Mouse (Mus musculus): Measurements from ENCODE around the gene Sytl1.

The Sytl1 gene

GRCm38 (mm10) chr4:133278482-133278881 lies 15.6 kb upstream of the Sytl1 start:
- in situ Hi-C loops (cut with MboI, MseI) = no loop called here

- in situ Hi-C loops (cut with MboI, MseI) = no loop called here
Observed at GRCm38 (mm10) chr4:133278067-133278466, 15.2 kb upstream of the Sytl1 start.

- in situ Hi-C loops (cut with MboI, MseI) = no loop called here
Observed at GRCm38 (mm10) chr4:133277104-133278026, 14.5 kb upstream of the Sytl1 start, which contains the start of gene Tmem222. Tmem222 (minus strand) TSS chr4:133277792.

GRCm38 (mm10) chr4:133270929-133271328 lies 8.0 kb upstream of the Sytl1 start:
- in situ Hi-C loops (cut with MboI, MseI) = no loop called here

GRCm38 (mm10) chr4:133269596-133269995 lies 6.7 kb upstream of the Sytl1 start:
- in situ Hi-C loops (cut with MboI, MseI) = no loop called here

GRCm38 (mm10) chr4:133268931-133269330 lies 6.0 kb upstream of the Sytl1 start:
- in situ Hi-C loops (cut with MboI, MseI) = no loop called here

GRCm38 (mm10) chr4:133266248-133266880 lies 3.5 kb upstream of the Sytl1 start:
- in situ Hi-C loops (cut with MboI, MseI) = no loop called here

GRCm38 (mm10) chr4:133265759-133266158 lies 2.8 kb upstream of the Sytl1 start:
- in situ Hi-C loops (cut with MboI, MseI) = no loop called here

- in situ Hi-C loops (cut with MboI, MseI) = no loop called here
Observed at GRCm38 (mm10) chr4:133265297-133265696, 2.4 kb upstream of the Sytl1 start.

GRCm38 (mm10) chr4:133264559-133264958 lies 1.6 kb upstream of the Sytl1 start:
- in situ Hi-C loops (cut with MboI, MseI) = no loop called here

- in situ Hi-C loops (cut with MboI, MseI) = no loop called here
Observed at GRCm38 (mm10) chr4:133263756-133264155, 843 bp upstream of the Sytl1 start.

- in situ Hi-C loops (cut with MboI, MseI) = no loop called here
Observed at GRCm38 (mm10) chr4:133262375-133262765, 543 bp downstream of the Sytl1 start.

GRCm38 (mm10) chr4:133261641-133262374 lies 1.1 kb downstream of the Sytl1 start:
- in situ Hi-C loops (cut with MboI, MseI) = no loop called here

- in situ Hi-C loops (cut with MboI, MseI) = no loop called here
Observed at GRCm38 (mm10) chr4:133257798-133258408, 5.0 kb downstream of the Sytl1 start.

GRCm38 (mm10) chr4:133257230-133257629 lies 5.7 kb downstream of the Sytl1 start:
- in situ Hi-C loops (cut with MboI, MseI) = no loop called here

- in situ Hi-C loops (cut with MboI, MseI) = no loop called here
Observed at GRCm38 (mm10) chr4:133256820-133257219, 6.1 kb downstream of the Sytl1 start.

GRCm38 (mm10) chr4:133255392-133255791 lies 7.5 kb downstream of the Sytl1 start:
- in situ Hi-C loops (cut with MboI, MseI) = no loop called here

GRCm38 (mm10) chr4:133253412-133253811 lies 9.5 kb downstream of the Sytl1 start:
- in situ Hi-C loops (cut with MboI, MseI) = no loop called here

- in situ Hi-C loops (cut with MboI, MseI) = no loop called here
Observed at GRCm38 (mm10) chr4:133252089-133252488, 10.8 kb downstream of the Sytl1 start.

- in situ Hi-C loops (cut with MboI, MseI) = no loop called here
Observed at GRCm38 (mm10) chr4:133251214-133251613, 11.7 kb downstream of the Sytl1 start.

- in situ Hi-C loops (cut with MboI, MseI) = no loop called here
Observed at GRCm38 (mm10) chr4:133250609-133251008, 12.3 kb downstream of the Sytl1 start.
